Mouse (Mus musculus): ENCODE data around the gene Olfr30. TPM values are rescaled to one million over a fixed set of nuclear protein-coding genes. Genes with fewer than 3 reads are reported as not detected.

Olfr30 gene
- polyA plus RNA-seq (2014; fragmentation: Illumina TruSeq; extraction: RNeasy Lipid Tissue Mini Kit (QIAGEN cat#74804); ENCODE audit: low read depth, low replicate concordance) = not detected

DNA sequence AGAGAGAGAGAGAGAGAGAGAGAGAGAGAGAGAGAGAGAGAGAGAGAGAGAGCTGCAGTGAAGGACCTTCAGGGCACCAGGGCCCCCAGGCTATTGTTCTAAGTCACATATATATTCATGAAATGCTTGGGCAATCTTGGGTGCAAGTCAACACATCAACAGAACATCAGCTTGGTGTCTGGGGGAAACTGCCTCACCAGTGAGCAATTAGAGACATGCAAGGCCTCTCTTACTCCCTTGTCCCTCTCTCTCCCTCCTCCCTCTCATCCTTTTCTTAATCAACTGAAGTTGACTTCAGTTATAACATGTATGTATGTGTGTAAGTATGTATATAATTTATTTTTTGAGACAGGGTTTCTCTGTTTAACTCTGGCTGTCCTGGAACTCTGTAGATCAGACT, at the start of gene Olfr30:
TSS of gene Olfr30 (minus strand) at position 101 of the 400 bp plus-strand sequence.

GRCm38 (mm10) chr11:58502472-58502871, 40.4 kb upstream of the Olfr30 start, which contains the start of gene Olfr331:
TSS of gene Olfr331 (minus strand) at chr11:58502572.

GRCm38 (mm10) chr11:58492455-58492854, 30.4 kb upstream of the Olfr30 start, which contains the start of gene Olfr332:
TSS of gene Olfr332 (minus strand) at chr11:58492555.

GRCm38 (mm10) chr11:58452759-58453158, 9.3 kb downstream of the Olfr30 start, which contains the start of gene Lypd9:
TSS of gene Lypd9 (minus strand) at chr11:58452923.

GRCm38 (mm10) chr11:58432259-58432658, 29.8 kb downstream of the Olfr30 start, which contains the start of gene Gm12253:
TSS of gene Gm12253 (plus strand) at chr11:58432559.

DNA sequence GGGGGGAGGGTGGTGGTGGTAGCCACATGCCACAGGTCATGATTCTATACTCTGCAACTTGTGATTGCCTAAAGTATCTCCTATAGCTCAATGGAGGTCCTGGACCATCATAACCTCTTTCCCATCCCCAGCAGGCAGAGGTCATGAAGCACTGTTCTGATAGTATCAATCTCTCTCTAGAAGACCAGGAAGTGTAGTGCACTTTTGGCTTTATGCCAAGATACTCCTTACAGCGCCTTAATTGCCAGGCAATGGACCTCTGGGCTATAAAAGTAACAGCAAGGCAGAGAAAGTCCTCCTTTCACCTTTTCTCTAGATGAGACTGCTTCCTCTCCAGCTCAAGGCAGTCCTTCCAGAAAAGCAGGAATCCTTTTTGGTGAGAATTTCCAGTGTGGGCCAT, 41.3 kb downstream of the Olfr30 start, which contains the start of gene 1810065E05Rik:
TSS of gene 1810065E05Rik (plus strand) at position 297 of the 400 bp plus-strand sequence.

Other genes starting within 250 kb of the Olfr30 start
- 0.41 TPM for gene 4930438A08Rik, start 187.5 kb downstream of the Olfr30 start, polyA plus RNA-seq (2014; fragmentation: Illumina TruSeq; extraction: RNeasy Lipid Tissue Mini Kit (QIAGEN cat#74804); ENCODE audit: low read depth, low replicate concordance)
- gene Zfp692, start 155.2 kb downstream of the Olfr30 start, polyA plus RNA-seq (2014; fragmentation: Illumina TruSeq; extraction: RNeasy Lipid Tissue Mini Kit (QIAGEN cat#74804); ENCODE audit: low read depth, low replicate concordance) = 0.83 TPM
- gene Zfp672, start 131.9 kb downstream of the Olfr30 start, polyA plus RNA-seq (2014; fragmentation: Illumina TruSeq; extraction: RNeasy Lipid Tissue Mini Kit (QIAGEN cat#74804); ENCODE audit: low read depth, low replicate concordance) = 116 TPM
- 0.55 TPM for gene Sh3bp5l, start 131.5 kb downstream of the Olfr30 start, polyA plus RNA-seq (2014; fragmentation: Illumina TruSeq; extraction: RNeasy Lipid Tissue Mini Kit (QIAGEN cat#74804); ENCODE audit: low read depth, low replicate concordance)
- gene Lypd8, start 83.2 kb downstream of the Olfr30 start, polyA plus RNA-seq (2014; fragmentation: Illumina TruSeq; extraction: RNeasy Lipid Tissue Mini Kit (QIAGEN cat#74804); ENCODE audit: low read depth, low replicate concordance) = 1.3 TPM
- gene 1810065E05Rik, start 41.2 kb downstream of the Olfr30 start, polyA plus RNA-seq (2014; fragmentation: Illumina TruSeq; extraction: RNeasy Lipid Tissue Mini Kit (QIAGEN cat#74804); ENCODE audit: low read depth, low replicate concordance) = 1.8 TPM
- not detected for gene Gm12253, start 29.7 kb downstream of the Olfr30 start, polyA plus RNA-seq (2014; fragmentation: Illumina TruSeq; extraction: RNeasy Lipid Tissue Mini Kit (QIAGEN cat#74804); ENCODE audit: low read depth, low replicate concordance)
- 125 TPM for gene Lypd9, start 9.3 kb downstream of the Olfr30 start, polyA plus RNA-seq (2014; fragmentation: Illumina TruSeq; extraction: RNeasy Lipid Tissue Mini Kit (QIAGEN cat#74804); ENCODE audit: low read depth, low replicate concordance)
- gene Olfr332, start 30.3 kb upstream of the Olfr30 start, polyA plus RNA-seq (2014; fragmentation: Illumina TruSeq; extraction: RNeasy Lipid Tissue Mini Kit (QIAGEN cat#74804); ENCODE audit: low read depth, low replicate concordance) = not detected
- gene Olfr331, start 40.3 kb upstream of the Olfr30 start, polyA plus RNA-seq (2014; fragmentation: Illumina TruSeq; extraction: RNeasy Lipid Tissue Mini Kit (QIAGEN cat#74804); ENCODE audit: low read depth, low replicate concordance) = not detected
- 0.50 TPM for gene Olfr330, start 72.6 kb upstream of the Olfr30 start, polyA plus RNA-seq (2014; fragmentation: Illumina TruSeq; extraction: RNeasy Lipid Tissue Mini Kit (QIAGEN cat#74804); ENCODE audit: low read depth, low replicate concordance)
- gene Olfr329-ps, start 84.2 kb upstream of the Olfr30 start, polyA plus RNA-seq (2014; fragmentation: Illumina TruSeq; extraction: RNeasy Lipid Tissue Mini Kit (QIAGEN cat#74804); ENCODE audit: low read depth, low replicate concordance) = 0.53 TPM
- gene Olfr328, start 93.4 kb upstream of the Olfr30 start, polyA plus RNA-seq (2014; fragmentation: Illumina TruSeq; extraction: RNeasy Lipid Tissue Mini Kit (QIAGEN cat#74804); ENCODE audit: low read depth, low replicate concordance) = not detected
- gene Olfr224, start 108.3 kb upstream of the Olfr30 start, polyA plus RNA-seq (2014; fragmentation: Illumina TruSeq; extraction: RNeasy Lipid Tissue Mini Kit (QIAGEN cat#74804); ENCODE audit: low read depth, low replicate concordance) = not detected
- gene Olfr325, start 115.5 kb upstream of the Olfr30 start, polyA plus RNA-seq (2014; fragmentation: Illumina TruSeq; extraction: RNeasy Lipid Tissue Mini Kit (QIAGEN cat#74804); ENCODE audit: low read depth, low replicate concordance) = 0.21 TPM
- not detected for gene Olfr324, start 132.8 kb upstream of the Olfr30 start, polyA plus RNA-seq (2014; fragmentation: Illumina TruSeq; extraction: RNeasy Lipid Tissue Mini Kit (QIAGEN cat#74804); ENCODE audit: low read depth, low replicate concordance)
- gene 2210407C18Rik, start 153.8 kb upstream of the Olfr30 start, polyA plus RNA-seq (2014; fragmentation: Illumina TruSeq; extraction: RNeasy Lipid Tissue Mini Kit (QIAGEN cat#74804); ENCODE audit: low read depth, low replicate concordance) = 0.35 TPM
- 0.49 TPM for gene Olfr323, start 168.2 kb upstream of the Olfr30 start, polyA plus RNA-seq (2014; fragmentation: Illumina TruSeq; extraction: RNeasy Lipid Tissue Mini Kit (QIAGEN cat#74804); ENCODE audit: low read depth, low replicate concordance)
- not detected for gene Trim58, start 178.2 kb upstream of the Olfr30 start, polyA plus RNA-seq (2014; fragmentation: Illumina TruSeq; extraction: RNeasy Lipid Tissue Mini Kit (QIAGEN cat#74804); ENCODE audit: low read depth, low replicate concordance)
- not detected for gene Olfr322, start 196.5 kb upstream of the Olfr30 start, polyA plus RNA-seq (2014; fragmentation: Illumina TruSeq; extraction: RNeasy Lipid Tissue Mini Kit (QIAGEN cat#74804); ENCODE audit: low read depth, low replicate concordance)
- not detected for gene Olfr320, start 218.8 kb upstream of the Olfr30 start, polyA plus RNA-seq (2014; fragmentation: Illumina TruSeq; extraction: RNeasy Lipid Tissue Mini Kit (QIAGEN cat#74804); ENCODE audit: low read depth, low replicate concordance)
- not detected for gene Olfr319, start 236.9 kb upstream of the Olfr30 start, polyA plus RNA-seq (2014; fragmentation: Illumina TruSeq; extraction: RNeasy Lipid Tissue Mini Kit (QIAGEN cat#74804); ENCODE audit: low read depth, low replicate concordance)